Mouse (Mus musculus) granulocyte monocyte progenitor cell, adult 5-6 weeks (primary cell): ENCODE data around the gene Cplx1. TPM values are rescaled to one million over a fixed set of nuclear protein-coding genes. Genes with fewer than 3 reads are reported as not detected.
A peak's percentile ranks its signal among the peaks of the same experiment; 100 is the strongest.

Source experiments
- ATAC-seq: replicated peaks from 2 replicates; pipeline ENCODE4 v1.8.0; 2016; ENCODE audit warnings: mild to moderate bottlenecking, moderate TSS enrichment, inconsistent platforms; ENCODE audit not compliant: poor library complexity, severe bottlenecking
- total RNA-seq, 2 experiments: library from RNA; stranded (forward) in 1 of 2; stranded (reverse) in 1 of 2; fragments of 200-712, 200-1000 nt in 1 of 2; fragments of >200 nt in 1 of 2; fragmentation: Nextera tagmentation in 1 of 2; gene quantifications; 2 replicates each; pipeline ENCODE4 v1.2.3; 2014 to 2017

The Cplx1 gene
- total RNA-seq (2014; fragmentation: Nextera tagmentation) = not detected in 2 replicates
- total RNA-seq (2017) = not detected in 2 replicates

DNA sequence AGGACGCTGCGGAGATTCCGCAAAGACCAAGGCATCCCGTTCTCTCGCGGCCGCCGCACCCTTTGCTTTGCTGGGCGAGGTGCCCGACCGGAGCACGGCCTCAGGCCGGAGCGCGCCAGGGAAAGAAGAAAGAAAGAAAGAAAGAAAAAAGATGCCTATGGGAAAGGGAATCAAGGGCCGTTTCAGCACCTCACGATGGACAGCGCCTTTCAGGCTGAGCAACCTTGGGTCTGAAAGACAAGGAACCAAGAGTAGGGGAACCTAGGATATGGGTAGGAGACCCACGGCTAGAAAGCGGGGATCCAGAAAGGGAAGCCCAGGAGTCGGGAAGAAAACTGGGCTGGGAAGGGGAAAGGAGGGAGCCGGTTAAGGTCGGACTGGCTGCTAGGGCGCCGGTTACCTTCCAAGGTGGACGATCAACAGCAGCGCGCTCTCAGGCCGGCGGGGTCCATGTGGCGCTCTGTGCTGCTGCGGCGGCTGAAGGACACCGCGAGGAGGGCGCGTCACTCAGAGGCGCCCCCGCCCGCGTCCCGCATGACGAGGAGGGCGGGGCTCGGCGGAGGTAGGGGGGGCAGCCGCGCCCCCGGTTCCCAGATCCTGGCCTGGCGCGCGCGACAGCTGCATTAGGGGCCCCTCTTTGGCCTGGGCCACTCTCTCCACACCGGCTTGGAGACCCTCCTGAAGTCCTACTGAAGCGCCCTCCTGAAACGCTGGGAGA lies at the start of gene Cplx1:
TSS of gene Cplx1 (minus strand) at position 536 of the 718 bp plus-strand sequence.
- ATAC-seq = peak; percentile 78

DNA sequence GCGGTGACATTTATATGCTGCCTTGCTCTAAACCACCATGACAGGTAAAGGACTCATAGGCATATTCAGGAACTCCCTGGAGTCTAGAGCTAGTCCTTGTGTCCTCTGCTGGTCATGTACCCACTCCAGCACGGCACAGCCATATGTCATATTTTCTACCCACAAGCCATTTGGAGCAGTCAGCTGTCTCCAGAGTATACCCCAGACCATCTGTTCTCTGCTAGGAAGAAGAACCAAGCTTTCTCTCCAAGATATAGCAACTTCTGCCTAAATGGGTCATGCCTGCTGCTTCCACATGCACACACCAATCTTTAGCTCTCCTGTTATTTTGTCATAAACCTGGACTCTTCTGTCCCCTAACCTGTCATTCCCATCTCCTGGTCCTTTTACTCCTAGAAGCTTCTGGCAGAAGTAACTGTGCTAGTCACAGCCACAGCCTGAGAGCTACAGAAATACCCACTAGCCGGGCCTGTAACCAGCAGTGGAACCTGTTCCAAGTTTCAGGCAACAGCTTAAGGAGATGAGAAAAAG lies 31.6 kb upstream of the Cplx1 start:
- no peak; the same call in 1 of the 2 replicates for ATAC-seq

DNA sequence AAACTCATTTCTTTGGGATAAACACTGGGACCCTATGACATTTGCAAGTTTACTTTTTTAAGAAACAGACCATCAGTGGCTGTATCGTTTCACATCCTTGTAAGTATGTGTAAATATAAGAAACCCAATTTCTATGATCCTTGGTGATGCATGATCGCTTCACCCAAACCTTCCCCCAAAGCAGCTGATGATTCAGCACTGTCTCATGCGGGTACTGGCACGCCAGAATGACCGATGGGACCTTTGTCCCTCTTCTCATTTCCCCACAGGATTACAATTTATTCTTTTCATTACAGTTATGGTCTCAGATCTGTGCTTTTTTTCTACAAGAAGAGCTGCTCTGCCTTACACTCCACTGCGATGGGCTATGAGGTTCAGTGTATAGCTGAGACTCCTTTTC lies 23.2 kb upstream of the Cplx1 start:
- ATAC-seq = no peak

DNA sequence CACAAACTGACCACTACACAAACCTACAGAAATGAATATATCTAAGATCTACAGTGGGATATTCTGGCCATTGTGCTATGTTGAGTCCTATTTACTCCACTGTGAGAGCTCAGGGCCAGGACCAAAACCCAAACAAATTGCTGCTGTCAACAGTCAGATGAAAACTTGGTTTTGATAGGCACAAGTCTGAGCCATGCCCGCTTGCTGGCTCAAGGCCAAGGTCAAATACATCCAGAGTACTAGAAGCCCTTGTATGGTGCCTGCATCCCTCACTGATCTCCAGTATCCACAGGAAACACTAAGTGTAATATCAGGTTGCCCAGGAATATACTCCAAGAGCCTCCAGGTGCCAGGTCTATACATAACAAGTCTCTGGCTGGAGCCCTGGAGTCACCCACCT lies 21.2 kb upstream of the Cplx1 start:
- no peak for ATAC-seq

DNA sequence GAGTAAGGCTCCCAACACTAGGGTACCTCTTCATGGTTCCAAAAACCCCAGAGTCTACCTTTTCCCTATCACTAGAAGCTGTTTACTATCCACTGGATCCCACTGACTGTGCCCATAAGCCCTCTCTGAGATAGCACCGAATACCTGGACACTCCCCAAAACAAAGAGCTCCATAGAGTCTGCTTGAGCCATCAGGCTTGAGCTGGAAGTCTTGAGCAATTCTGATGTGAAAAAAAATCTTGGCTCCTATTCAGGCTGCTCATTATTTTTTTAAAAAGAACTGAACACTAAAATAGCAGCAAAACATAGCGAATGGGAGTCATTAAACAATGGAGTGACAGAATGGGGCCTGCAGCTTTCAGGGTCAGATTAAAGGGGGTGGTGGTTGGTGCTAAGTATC lies 17.3 kb upstream of the Cplx1 start:
- no peak for ATAC-seq

DNA sequence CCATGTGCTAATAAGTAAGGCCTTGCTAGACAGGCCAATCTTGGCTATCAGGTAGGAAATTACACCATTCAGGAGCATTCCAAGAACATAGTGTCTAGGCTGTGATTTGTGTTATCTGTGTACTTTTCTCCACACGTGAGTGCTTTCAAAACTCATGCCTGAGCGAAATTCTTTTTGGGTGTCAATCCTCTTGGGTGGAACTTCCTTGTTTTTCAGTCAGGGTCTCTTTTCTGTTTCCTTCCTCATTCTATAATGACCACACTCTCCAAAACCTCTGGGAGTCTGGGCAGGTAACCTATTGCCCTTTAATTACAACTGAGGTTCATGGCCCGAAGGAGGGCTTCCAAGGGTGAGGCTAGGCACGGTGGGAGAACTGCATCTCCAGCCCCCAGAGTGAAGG lies 16.7 kb upstream of the Cplx1 start:
- ATAC-seq = peak; percentile 53

DNA sequence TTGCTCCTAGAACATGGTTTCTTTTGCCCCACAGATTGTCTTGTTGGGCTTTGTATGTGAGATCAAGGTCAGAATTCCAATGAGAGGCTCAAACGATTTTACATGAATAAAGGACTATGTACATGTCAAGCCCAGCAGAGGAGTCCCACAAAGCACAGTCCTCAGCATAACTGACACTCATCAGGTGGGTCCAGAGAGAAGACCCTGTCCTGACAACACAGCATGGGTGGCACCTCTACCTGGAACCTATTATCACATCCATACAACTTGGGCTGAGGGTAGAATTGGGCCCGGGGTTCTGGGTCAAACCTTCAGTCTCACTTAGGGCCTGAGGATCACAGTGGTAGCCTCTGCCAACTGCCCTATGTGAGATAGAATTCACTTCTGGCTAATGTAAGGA lies 15.6 kb upstream of the Cplx1 start:
- ATAC-seq = no peak

DNA sequence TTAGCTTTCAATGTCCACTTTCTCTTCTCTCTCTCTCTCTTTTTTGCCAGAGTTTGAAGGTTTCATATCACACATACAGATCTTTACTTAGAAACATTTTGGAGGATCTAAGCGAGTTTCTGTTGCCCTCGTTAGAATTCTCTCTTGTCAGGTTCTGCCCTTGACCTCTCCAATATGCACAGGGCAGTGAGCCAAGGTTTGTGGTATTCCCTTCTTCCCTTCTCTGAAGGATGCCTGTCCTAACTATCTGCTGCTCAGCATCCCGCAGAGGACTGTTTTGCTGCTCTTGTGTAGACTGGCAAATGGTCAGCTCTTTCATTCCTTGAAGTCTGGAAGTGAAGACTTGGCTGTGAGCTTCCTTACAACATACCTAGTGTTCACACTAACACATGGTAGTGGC lies 14.5 kb upstream of the Cplx1 start:
- no peak for ATAC-seq

DNA sequence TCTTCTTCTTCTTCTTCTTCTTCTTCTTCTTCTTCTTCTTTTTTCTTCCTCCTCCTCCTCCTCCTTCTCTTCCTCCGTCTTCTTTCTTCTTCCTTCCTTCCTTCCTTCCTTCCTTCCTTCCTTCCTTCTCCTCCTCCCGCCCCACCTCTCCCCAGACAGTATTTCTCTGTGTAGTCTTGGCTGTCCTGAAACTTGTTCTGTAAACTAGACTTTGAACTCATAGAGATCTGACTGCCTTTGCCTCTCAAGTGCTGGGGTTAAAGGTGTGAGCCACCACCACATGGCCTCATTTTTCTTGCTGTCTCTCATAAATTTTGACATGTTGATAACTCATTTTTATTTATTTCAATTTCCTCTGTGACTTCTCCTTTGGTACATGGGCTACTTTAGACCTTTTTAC lies 12.7 kb upstream of the Cplx1 start:
- no peak for ATAC-seq

DNA sequence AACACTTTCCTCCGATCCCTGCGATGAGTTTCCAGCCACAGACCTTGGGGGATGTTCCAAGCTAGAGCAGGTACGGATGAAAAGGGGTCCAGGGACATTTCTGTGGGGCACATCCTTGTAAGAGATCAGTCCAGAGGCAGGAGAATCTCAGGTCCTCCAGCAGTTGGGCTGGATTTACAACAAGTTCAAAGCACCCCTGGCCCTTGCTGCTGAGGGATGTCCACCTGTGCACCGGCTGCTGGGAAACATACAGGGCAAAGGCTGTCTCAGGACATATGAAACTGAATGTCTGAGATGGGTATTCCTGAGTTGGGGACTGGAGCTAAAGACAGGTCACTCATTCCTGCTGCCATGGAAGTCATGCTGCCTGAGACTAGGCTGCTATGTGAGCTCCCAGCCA lies 7.2 kb upstream of the Cplx1 start:
- ATAC-seq = no peak

DNA sequence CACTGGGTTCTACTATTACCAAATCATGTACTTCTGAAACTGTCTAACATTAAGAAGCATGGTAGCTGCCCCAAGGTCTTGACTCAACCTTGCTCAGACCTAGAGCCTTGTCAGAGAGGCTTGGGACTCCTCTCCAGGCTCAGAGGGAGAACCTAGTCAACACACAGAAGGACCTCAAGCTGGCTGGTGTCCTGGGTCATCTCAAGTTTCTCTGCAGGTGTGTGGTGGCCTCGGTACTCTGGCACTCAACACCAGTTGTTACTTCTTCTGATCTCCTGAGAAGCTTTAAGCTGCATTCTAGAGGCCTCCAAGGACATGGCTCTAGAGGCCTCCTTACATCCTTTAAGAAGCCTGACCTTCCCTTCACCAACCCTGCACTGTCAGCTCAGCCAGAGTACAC lies 4.2 kb upstream of the Cplx1 start:
- ATAC-seq = no peak

DNA sequence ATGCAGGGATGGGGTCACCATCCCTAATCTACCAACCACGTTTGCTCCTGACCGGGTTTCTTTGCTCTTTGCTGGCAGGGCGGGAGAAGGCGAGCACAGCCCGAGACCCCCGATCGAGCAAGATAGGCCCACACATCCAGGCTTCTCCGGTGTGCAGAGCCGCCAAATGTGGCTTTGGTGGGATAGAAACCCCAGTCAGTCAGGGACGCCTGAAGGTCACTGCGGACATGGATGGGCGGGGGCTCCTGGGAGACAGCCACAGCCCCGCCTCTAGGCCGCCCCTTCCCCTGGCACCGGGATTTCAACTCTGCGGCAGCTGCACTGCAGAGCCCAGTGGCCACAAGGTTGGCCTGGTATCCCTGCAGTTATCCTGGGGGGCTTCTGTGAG lies 377 bp upstream of the Cplx1 start:
- no peak for ATAC-seq

DNA sequence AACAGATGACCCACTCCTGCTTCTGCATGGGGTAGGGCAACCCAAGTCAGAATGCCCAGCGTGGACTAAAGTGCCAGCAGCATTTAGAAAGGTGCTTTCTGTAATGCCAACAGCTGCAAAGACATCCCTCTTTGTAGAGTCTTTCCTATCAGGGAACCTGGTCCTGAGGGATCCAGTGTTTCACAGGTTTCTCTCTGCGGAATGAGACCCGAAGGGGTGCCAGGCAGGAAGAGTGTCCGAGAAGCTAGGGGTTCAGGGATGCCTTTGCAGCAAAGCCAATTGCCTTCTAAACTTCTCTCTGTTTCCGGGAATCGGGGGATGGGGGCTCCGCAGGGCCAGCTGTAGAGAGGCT lies 711 bp downstream of the Cplx1 start:
- ATAC-seq = no peak

DNA sequence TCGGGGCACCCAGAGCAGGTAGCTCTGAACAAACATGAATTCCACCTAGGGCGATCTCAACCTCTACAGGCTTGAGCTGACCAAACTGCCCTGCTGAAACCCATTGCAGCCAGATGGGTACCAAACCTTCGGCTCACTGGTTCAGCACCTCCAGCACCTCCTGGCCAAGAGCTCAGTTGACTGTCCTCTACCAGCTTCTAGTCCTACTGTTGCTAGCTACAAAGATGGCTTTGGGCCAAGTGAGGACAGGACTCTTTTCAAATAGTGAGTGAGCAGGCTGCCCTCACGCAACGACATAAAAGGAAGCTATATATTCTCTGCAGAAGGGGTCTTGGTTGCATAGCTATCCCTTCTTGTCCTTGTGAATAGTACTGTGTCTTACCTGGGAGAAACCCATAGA lies 2.2 kb downstream of the Cplx1 start:
- ATAC-seq = no peak

DNA sequence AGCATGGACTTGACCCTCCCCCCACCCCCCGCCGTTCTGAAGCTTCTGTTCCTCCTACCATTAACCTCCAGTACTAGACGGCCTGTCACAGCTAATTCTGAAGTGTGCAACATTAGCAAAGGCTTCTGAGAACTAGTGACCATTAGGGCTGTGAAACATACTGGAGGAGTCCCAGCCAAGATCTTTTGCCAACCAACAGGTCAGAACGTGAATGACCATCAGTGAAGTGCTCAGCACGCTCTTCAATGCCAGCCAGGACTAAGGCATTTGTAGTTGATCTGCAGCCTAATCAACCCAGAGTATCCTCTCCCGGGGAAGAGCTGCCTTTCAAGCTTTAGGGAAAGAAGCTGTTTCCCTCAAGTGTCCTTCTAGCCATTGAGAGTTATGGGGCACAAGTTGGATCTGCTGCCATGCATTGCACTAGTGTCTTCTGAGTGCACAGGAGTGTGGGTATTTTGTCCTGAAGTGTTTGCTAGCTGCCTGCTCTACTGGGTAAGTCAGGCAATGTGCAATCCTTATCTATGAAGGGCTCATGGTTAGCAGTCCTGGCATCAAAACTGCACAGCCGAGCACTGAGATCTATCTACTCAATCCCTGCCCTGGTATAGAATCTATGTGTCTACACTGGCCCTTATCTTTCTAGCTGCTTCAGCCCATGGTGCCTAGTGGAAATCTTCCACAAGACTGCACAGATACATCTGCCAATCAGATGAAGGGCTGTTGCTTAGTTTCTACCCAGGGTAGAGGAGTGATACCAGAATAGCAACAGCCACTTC lies 6.1 kb downstream of the Cplx1 start:
- ATAC-seq = no peak

DNA sequence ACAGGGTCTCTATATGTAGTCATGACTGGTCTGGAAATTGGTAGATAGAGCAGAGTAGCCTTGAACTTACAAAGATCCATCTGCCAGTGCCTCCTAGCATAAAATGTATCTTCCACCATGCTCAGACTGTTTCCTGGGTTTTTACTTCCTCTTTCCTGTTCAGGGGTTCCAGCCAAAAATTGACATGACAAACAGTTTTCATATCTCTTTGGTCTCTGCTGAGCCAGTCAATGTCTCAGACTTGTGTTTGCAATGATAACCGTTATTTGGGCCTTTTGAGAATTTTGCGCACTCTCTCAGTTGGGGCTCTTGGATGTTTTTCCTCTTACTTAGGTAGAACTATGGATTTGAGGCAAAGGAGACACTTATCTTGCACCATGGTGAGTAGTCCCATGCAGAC lies 15.6 kb downstream of the Cplx1 start:
- no peak for ATAC-seq

DNA sequence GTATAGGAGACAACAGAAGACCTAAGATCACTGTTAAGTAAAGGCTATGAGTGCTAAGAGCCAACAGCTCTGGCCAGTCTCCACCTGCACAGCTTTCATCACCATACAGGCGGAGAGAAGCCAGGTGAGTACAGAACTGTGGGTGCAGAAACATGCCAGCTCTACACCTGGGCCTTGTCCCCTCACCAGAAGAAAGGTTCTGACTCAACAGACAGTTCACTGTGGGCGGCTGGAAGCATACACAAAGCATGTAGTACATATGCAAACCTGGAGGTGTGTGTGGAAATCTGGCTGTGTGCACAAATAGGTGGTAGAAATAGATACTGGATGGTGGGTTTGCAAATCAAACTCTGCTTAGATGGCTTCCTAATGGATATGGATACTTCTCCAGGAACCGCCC lies 27.2 kb downstream of the Cplx1 start:
- ATAC-seq = no peak

DNA sequence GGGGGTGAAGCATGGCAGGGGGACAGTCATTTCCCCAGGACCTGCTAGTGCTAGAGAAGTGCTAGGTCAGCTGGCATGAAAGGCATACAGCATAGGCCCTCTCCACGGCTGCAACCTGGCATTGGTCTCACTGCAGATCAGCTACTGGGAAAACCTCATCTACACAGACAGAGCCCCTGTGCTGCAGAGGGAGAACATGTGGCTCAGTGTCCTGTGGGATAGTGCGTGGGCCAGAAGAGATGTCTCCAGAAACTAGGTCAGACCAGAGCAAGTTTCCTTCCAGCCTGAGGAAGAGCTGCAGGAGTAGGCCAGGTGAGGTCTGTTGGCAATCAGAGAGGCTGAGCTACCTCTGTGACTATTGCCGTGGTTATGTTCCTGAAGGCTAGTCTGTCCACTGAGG lies 27.9 kb downstream of the Cplx1 start:
- ATAC-seq = no peak

DNA sequence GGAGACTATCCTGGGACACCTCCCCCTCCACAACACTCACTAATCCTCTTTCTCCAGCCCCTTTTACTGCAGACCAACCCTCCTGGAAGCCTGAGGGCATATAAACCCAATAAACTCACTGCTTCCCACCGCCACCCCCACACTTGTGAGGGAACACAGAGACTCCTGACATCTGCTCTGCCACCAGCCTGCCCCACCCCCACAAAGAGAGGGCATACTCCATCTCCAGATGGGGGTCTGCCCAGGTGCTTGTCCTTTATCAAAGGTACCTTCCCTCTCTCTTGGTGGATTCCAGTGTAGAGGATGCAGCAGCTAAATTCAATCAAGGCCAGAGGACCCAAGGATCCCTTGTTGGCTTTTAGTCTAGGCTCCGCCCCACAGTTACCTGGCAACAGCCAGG lies 28.8 kb downstream of the Cplx1 start:
- no peak for ATAC-seq

DNA sequence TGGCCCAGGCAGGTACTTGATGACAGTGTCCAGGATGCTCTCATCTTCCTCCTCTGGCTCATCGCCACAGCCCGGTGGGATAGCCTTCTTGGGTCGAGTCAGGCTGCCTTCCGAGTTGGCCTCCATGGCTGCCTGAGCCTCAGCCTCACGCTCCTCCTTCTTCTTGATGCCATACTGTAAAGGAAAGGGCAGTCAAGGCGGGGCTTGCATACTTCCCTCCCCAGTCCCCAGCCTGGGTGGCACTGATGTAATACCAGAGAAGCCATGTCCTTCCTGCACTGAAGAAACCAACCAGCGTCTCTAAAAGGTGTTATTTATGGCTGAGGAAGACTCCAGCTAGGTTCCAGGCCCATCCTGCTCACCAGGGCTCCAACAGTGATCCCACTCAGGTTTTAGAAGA lies 29.7 kb downstream of the Cplx1 start:
- peak; percentile 72 for ATAC-seq

DNA sequence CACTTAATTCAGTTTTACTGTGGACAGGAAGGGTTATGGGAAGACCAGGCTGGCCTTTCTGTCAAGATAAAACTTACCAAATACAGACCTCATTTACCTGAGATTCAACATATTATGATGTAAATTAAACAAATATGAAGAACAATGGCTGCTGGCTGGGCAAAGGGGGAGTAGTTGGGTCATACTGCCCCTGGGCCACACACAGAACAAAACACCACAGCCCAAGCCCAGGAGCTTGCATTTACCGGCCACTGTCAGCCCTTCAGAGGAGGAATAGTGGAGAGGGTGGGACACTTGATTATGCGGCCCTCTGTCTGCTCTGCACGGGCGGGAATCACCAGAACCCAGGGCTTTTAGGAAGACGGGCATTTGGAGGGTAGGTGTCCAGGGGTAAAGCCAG lies 30.9 kb downstream of the Cplx1 start:
- no peak for ATAC-seq
